Mouse (Mus musculus) layer of hippocampus, adult 9-11 months (tissue): ENCODE measurements at regions not wholly inside any gene's neighbourhood (a gene's known extent, or its start where the extent isn't known, plus 50 kb on each side); places are given as distances from the start of the nearest gene placed in this dataset.

ENCODE experiments used
- DNase-seq: peaks from one replicate; pipeline ENCODE4 v3.0.0; 2022

- DNase-seq: no peak
Measured at GRCm38 (mm10) chr4:106246695-106247094, 69.3 kb upstream of the Usp24 start.

GRCm38 (mm10) chr4:106247398-106247797 lies 68.6 kb upstream of the Usp24 start:
- no peak for DNase-seq

DNA sequence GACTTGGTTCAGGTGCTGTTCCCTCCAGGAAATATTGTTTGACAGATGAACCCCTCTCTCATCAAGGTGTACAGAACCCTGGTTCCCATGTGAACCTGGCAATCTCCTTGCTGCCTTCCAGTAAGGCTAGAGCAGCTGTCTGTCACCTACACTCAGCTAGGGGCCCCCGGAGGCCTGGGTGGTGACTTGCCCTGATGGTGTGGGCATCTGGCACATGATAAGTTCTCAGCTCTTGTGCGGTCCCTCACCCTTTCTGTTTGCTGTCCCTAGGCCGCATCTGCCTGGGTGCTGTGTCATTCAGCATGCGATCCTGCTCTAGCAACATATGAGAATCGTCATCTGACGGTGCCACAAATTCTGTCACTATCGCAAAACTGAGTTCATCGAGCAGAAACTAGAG lies 67.7 kb upstream of the Usp24 start:
- DNase-seq: no peak

- no peak for DNase-seq
Measured at GRCm38 (mm10) chr4:106249028-106249782, 66.8 kb upstream of the Usp24 start.

- DNase-seq: no peak
Measured at GRCm38 (mm10) chr4:106250048-106250447, 66.0 kb upstream of the Usp24 start.

- DNase-seq: no peak
Measured at GRCm38 (mm10) chr4:106251430-106251829, 64.6 kb upstream of the Usp24 start.

DNA sequence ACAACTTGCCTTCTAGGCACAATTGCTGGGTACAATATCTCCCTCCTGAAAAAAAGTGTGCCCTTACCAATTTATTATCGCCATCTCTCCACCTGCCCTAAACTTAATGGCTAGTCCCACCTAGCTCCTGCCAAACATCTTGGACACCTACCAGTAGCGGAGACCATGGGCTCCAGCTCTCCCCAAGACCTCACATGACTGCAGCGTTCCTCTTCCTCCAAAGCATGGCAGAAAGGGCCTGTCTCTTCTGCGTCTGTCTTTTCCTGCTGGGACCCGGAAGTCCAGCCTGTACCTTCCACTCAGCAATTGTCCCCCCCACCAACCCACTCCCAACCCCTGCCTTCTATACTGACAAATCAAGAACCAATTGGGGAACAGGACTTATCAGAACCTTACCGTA lies 63.1 kb upstream of the Usp24 start:
- no peak for DNase-seq

DNA sequence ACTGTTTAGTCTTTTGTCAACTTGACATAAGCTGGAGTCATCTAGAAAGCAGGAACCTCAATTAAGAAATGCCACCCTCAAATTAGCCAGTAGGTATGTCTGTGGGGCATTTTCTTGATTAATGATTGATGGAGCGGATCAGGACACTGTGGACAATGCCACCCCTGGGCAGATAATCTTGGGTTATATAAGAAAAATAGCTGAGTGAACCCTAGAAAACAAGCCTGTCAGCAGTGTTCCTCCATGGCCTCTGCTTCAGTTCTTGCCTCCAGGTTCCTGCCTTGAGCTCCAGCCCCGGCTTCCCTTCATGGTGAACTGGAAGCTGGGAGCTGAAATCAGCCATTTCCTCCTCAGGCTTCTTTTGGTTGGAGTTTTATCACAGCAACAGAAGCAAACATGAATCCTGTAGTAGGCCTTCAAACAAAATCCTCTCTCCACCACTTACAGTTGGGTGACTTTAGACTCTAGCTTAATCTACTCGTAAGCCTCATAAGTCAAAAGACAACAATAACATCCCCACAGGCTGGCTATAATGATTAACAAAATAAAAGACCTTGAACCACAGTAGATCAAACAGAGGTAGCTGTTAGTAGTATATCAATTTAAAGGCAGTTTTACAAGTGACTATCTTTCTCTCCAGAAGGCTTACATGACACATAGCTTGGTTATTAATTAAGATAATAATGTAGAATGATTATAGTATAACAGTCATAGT lies 61.1 kb upstream of the Usp24 start:
- no peak for DNase-seq

DNA sequence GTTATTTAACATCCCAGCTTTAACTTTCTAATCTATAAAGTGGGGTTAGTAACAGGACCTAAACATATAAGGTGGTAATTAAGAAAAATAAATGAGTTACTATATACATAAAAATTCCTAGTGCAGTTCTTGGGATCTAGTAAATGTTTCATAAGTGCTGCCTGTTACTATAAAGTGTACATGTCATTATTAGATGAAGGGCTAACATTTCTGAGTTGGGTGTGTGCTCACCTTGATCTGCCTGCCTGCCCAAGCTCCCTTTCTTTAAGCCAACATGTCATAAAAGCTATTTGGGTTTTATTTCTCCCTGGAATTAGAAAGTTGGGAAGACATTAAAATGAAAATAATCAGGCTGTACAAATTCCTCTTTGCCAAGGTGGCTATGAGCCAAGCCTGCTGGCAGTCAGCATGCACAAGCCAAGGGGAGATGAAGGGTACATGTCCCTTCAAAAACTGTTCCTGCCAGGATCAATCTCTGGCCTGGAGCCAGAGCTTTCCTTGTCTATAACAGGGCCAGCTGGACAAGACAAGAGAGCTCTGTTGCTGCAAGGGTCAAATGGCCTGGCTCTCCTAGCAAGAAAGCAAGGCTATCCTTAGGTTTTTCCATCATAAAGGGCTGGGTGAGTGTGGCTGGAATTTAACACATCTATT lies 59.9 kb upstream of the Usp24 start:
- DNase-seq: peak; percentile 81

DNA sequence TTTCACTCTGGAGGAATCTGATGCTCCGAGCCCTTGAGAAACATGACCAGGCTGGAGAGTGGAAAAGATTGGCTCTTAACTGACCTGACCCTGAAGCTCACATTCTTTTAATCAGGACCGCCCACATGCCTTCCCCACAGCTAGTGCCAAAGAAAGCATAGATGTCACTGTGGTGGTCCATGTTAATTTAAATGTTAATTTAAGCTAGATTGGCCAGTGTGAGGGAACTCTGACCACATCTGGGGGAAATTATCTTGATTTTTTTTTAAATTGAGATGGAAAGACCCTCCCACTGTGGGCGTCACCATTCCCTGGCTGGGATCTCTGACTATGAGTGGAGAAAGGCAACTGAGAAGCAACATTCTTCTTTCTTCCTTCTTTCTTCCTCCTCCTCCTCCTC lies 54.6 kb upstream of the Usp24 start:
- DNase-seq: no peak

- peak; percentile 9 for DNase-seq
Measured at GRCm38 (mm10) chr4:106261901-106262560, 54.0 kb upstream of the Usp24 start.

- peak; percentile 38 for DNase-seq
Measured at GRCm38 (mm10) chr4:106262751-106263725, 53.0 kb upstream of the Usp24 start.
